Mouse (Mus musculus) megakaryocyte, adult 5-6 weeks (primary cell): ENCODE results near the gene Ccdc39. TPM values are rescaled to one million over a fixed set of nuclear protein-coding genes. Genes with fewer than 3 reads are reported as not detected.

Experiments
- ATAC-seq: 2 replicates; pipeline ENCODE4 v1.8.0; 2016; ENCODE audit warnings: mild to moderate bottlenecking, inconsistent platforms; ENCODE audit not compliant: poor library complexity, severe bottlenecking
- total RNA-seq, 2 experiments: library from RNA; stranded (forward) in 1 of 2; stranded (reverse) in 1 of 2; fragments of 153-499, 151-499 nt in 1 of 2; fragments of 221-1000, 200-1000 nt in 1 of 2; gene quantifications; 2 replicates each; pipeline versions ENCODE4 v1.2.3 to v1.2.4; 2015 to 2017

The Ccdc39 gene
- total RNA-seq, 2 experiments from 2014 or later = not detected

- peak; percentile 97 for ATAC-seq
Measured at GRCm38 (mm10) chr3:33799617-33800512, 44.2 kb downstream of the Ccdc39 start, which contains the start of gene Ttc14. Gene Ttc14, plus strand, starts transcription at chr3:33799832.

GRCm38 (mm10) chr3:33790975-33791374, 53.1 kb downstream of the Ccdc39 start:
- ATAC-seq = no peak

Other genes with a start within 250 kb of the Ccdc39 start
- gene Ttc14, start 44.5 kb downstream of the Ccdc39 start, total RNA-seq (2015) = 27.2 and 27.6 TPM in 2 replicates
- 50.4 and 59.9 TPM in 2 replicates for gene Ttc14, start 44.5 kb downstream of the Ccdc39 start, total RNA-seq (2017)
- gene Fxr1, start 175.6 kb upstream of the Ccdc39 start, total RNA-seq (2015) = 78.0 and 95.2 TPM in 2 replicates
- 173 and 175 TPM in 2 replicates for gene Fxr1, start 175.6 kb upstream of the Ccdc39 start, total RNA-seq (2017)
- 99.4 and 124 TPM in 2 replicates for gene Dnajc19, start 237.0 kb upstream of the Ccdc39 start, total RNA-seq (2015)
- gene Dnajc19, start 237.0 kb upstream of the Ccdc39 start, total RNA-seq (2017) = 132 and 137 TPM in 2 replicates